Mouse (Mus musculus): Measurements from ENCODE around the gene Lasp1.
"Not testable (repeated sequence)": the region's sequence is repeated elsewhere in the genome, so short reads cannot be mapped to it uniquely, and the experiment has no call there.

Lasp1 gene

DNA sequence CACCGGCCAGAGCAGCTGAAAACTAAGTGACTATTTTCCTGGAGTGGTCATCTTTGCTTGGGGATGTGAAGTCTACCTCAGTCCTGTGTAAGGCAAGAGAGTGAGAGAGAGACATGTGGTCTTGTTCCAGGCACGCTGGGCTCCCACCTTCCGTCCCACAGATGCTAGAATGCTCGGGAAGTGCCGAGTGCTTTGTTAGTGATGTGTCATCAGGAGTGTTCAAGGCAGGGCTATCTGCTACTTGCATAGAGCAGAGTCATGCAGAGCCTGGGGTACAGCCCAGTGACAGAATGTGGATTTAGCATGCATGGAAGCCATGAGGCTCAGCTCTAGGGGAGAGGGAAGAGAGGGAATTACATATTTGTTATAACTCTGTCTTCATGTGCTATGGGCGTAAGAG, 28.9 kb downstream of the Lasp1 start:
- in situ Hi-C loops (cut with MboI, MseI) = loop anchor here (10.0 kb wide), 1 partner anchor 1197 kb away; the partner anchor contains the start of gene Top2a

- in situ Hi-C loops (cut with MboI, MseI) = loop anchor here (10.0 kb wide), 1 partner anchor 1195 kb away; the partner anchor contains the start of gene Top2a
These were observed 30.6 kb downstream of the Lasp1 start for GRCm38 (mm10) chr11:97829365-97829764.

DNA sequence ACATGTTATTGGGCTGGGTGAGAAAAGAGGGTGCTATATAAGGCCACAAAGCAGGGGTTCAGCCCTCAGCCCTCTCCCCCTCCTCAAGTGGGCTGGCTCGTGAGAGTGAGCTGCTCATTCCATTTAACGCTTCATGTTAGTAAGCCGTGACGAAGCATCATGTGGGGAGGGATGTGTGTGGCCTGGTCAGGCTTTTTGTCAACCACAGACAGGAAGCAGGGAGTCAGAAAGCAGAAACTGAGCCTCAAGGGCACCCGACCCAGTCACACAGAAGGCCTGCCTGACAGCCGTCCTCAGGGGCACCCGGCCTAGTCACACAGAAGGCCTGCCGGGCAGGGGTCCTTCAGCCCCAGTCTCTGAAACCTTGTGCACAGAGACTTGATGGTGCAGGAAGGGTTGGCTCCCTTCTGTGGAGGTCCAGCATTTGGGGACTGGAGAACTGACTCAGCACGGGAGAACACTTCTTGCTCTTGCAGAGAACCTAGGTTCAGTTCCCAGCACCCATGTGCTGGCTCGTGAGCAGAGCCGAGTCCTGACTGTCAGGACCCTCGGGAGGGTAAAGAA, 31.2 kb downstream of the Lasp1 start:
- in situ Hi-C loops (cut with MboI, MseI) = loop anchor here (10.0 kb wide), 1 partner anchor 1195 kb away; the partner anchor contains the start of gene Top2a

GRCm38 (mm10) chr11:97830501-97830900, 31.7 kb downstream of the Lasp1 start:
- in situ Hi-C loops (cut with MboI, MseI) = no loop called here

DNA sequence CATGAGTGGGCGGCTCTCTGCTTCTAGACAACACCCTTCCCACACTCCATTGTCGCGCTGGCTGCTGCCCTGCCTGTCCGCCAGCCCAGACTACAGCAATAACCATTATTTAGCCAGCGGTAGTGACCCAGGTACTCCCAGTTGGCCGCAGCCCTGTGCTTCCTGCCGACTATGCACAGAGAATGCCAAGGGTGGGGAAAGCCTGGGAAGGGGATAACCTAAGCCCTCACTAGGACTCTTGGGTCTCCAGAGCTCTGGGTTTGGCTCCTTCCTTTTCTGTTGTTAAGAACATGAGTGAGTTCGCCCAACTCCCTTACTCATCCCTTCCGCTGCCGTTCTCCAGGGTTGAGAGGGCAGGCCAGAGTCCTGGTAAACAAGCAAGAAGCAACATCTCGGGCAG, 33.2 kb downstream of the Lasp1 start:
- in situ Hi-C loops (cut with MboI, MseI) = no loop called here

DNA sequence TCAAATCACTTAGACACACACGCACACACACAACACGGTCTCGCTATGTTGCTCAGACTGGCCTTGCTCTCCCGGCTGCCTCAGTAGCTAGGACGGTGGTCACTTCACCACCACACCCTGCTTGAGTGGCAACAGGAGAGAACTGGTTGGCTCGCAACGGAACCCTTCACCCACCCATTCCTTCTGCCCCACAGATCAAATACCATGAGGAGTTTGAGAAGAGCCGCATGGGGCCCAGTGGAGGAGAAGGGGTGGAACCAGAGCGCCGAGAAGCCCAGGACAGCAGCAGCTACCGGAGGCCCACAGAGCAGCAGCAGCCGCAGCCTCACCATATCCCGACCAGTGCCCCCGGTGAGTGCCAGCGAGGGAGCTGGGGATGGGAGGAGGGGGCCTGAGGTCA, 34.6 kb downstream of the Lasp1 start:
- in situ Hi-C loops (cut with MboI, MseI) = no loop called here

DNA sequence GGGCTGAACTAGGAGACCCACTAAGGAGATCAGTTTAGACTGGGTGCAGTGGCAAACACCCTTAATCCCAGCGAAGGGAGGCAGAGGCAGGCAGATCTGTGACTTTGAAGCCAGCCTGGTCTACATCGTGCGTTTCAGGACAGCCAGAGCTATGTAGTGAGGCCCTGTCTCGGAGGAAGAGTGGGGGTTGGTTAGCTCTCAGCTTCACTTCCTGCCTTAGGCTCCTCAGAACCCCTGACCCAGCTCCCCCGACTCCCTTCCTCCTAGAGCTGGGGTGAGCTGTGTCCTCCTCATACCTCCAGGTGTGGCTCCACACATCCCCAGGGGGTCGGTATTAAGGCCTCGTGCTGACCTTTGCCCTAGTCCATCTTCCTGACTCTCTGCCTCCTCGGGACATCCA, 37.7 kb downstream of the Lasp1 start:
- in situ Hi-C loops (cut with MboI, MseI) = no loop called here

GRCm38 (mm10) chr11:97837051-97837450, 38.3 kb downstream of the Lasp1 start:
- in situ Hi-C loops (cut with MboI, MseI) = not testable (repeated sequence)

- in situ Hi-C loops (cut with MboI, MseI) = no loop called here
These were observed 38.9 kb downstream of the Lasp1 start for GRCm38 (mm10) chr11:97837641-97838149.

DNA sequence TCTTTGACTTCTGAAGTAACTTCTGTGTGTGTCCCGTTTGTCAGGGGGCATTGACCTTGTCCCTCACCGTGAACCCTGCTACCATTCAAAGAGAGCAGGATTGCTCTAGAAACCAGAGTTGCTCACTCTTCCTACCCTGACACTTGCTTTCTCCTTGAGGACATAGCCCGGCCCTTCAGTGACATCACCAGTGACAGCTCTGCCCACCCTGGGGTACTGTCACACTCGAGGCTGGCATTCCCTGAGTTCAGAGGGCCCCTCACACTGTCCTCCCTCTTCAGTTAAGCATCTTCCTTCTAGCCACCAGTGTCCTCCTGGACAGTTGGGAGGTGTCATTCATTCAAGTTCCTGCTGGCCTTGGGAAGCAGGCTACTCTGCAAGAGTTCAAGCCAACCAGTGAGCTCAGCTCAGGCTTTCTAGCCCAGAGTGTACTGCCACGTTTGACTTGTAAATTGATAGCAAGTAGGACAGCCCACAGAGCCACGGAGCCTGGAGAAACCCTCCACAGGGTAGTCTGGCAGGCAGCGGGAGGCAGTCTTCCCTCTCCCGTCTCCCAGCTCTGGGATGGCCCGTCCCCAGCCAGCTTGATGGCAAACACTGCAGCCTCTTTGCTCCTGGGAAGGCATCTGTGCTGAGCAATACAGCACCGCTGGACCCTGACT, 40.1 kb downstream of the Lasp1 start:
- in situ Hi-C loops (cut with MboI, MseI) = no loop called here

- in situ Hi-C loops (cut with MboI, MseI) = no loop called here
These were observed 40.8 kb downstream of the Lasp1 start for GRCm38 (mm10) chr11:97839441-97840134.

- in situ Hi-C loops (cut with MboI, MseI) = no loop called here
These were observed 41.3 kb downstream of the Lasp1 start for GRCm38 (mm10) chr11:97840135-97840490.

DNA sequence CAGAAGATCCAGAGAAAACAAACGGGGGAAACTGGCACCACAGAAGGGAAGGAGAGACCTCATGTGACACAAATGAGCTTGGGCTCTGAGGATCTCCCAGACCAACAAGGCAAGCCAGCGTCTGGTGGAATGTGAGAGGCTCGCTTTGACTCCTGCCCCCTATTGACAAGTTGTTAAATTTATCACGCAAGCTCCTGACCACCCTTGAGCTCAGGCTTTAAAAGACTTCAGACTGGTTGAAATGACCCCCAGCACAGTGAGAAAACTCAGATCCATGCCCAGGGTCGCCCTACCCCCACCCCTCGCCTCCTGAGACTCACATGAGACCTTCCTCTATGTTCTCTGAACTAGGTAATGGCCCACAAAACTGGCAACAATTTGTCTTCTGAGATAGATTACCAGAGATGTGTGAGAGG, 41.7 kb downstream of the Lasp1 start, which contains the start of gene B230217C12Rik:
TSS of gene B230217C12Rik (plus strand) at position 242 of the 416 bp plus-strand sequence.
- in situ Hi-C loops (cut with MboI, MseI) = no loop called here

DNA sequence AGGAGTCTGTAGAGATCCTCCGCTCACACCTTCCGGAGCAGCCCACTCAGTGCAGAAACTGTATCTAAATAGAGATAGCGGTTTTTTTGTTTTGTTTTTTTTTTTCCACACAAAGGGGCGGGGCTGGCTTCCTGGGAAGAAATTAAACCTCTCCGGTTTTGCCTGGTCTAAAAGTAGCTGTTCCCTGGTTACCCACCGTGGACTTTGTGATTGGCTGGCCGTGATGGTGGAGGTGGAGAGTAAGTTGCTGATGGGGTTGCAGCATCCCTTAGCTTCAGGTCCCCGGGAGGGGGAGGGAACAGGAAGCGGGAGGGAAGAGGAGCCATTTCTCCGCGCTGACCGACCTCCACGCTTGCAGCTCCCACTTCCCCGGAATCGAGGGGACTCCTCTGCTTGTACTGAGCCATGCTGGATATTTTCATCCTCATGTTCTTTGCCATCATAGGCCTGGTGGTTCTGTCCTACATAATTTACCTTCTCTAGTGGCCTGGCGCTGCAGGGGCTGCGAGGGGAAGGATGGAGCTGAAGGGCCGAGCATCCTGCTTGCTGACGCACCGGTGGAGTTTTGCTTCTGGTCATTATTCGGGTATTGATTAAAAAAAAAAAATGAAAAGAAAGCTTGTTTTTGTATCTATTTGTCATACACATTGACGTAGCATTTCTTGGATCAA, 42.3 kb downstream of the Lasp1 start:
- in situ Hi-C loops (cut with MboI, MseI) = no loop called here

DNA sequence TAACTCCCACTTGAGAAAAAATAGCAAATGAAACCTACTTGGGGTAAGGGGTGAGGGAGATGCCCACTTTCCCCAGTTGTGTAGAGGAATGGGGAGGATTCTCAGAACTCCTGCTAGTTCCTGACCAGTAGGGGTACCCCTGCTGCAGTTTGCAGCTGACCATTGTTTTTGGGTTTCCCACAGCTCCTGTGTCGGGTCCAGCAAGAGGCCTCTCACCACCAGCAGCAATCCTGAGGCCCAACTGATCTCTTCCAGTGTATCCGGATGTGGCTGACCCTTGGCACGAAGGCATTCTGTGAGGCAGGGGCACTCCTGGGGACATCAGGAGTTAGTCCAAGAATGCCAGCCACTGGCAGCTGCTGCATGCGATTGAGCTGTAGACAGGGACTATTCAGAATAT, 43.2 kb downstream of the Lasp1 start:
- in situ Hi-C loops (cut with MboI, MseI) = no loop called here

DNA sequence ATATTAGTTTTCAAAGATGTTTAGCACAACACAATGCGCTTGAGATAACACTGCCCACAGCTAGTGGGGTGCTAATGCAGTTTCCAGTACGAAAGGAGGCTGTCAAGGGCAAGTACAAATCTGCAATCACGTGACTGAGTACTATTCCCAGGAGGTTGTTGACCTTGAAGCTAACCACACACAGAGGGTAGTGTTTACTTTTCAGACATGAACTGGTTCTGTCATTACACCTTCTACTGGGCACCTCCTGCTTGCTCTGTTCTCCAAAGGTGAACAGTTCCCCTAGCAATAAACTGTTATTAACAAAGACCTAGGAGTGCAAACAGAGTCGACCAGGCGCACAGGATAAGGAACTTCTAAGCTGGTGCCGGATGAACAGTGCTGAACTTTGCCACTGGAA, 51.6 kb downstream of the Lasp1 start:
- in situ Hi-C loops (cut with MboI, MseI) = no loop called here

DNA sequence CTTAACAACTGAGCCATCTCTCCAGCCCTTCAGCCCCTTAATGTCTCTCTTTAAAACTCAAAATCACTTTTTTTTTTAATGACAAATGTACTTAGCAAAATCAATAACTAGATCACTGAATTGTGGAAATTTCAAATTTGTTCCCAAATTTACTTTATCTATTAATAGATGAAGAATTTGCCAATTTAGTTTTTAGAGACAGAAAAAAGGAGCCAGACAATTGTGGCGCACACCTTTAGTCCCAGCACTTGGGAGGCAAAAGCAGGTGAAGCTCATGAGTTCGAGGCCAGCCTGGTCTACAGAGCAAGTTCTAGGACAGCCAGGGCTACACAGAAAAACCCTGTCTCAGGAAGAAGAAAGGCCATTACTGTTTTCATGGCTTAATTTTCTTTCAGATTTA, 52.8 kb downstream of the Lasp1 start:
- in situ Hi-C loops (cut with MboI, MseI) = no loop called here

DNA sequence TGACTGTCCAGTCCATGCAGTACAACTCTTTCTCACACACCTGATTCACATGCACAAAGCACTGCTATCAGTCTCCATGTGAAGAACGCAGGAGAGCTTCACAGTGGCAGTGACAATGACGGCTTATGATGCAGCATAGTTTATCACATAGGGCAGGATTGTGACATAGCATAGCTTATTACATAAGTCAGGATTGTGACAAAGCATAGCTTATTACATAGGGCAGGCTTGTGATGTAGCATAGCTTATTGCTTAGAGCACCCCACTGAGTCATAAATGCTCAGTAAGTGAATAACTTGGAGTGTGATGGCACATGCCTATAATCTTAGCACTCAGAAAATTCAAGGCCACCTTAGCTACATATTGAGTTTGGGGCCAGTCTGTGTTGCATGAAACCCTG, 56.7 kb downstream of the Lasp1 start:
- in situ Hi-C loops (cut with MboI, MseI) = no loop called here

DNA sequence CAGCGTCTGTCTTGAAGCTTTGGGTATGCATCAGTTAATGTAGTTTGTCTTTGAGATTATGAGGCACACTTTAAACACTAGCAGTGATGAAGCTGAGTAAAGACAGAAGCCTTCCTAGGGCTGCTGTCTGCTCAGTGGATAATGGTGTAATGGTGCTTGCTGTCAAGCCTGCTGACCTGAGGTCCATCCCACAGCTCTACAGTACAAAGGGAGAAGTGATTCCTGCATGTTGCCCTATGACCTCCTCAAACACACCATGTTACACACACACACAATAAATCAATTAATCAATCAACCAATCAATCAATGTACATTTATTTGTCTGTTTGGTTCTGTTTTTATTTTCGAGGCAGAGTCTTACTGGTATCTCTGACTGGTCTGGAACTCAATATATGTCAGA, 63.3 kb downstream of the Lasp1 start:
- in situ Hi-C loops (cut with MboI, MseI) = no loop called here

GRCm38 (mm10) chr11:97865421-97865820, 66.6 kb downstream of the Lasp1 start:
- in situ Hi-C loops (cut with MboI, MseI) = no loop called here

GRCm38 (mm10) chr11:97866091-97866888, 67.5 kb downstream of the Lasp1 start:
- in situ Hi-C loops (cut with MboI, MseI) = no loop called here

Measured in T-helper 1 cell (primary cell).